Comparison of ENCODE assay signal across 26 mouse cellular contexts in genomic region chr7:20078118-20078517, GRCm38 (mm10). TPM values are rescaled to one million over a fixed set of nuclear protein-coding genes. Genes with fewer than 3 reads are reported as not detected.
"Had no signal": no experiment of that assay in that cellular context is flagged by ENCODE, and none has a peak within 500 bp of the region (broad histone marks: within the 10 kb centered on the region; RNA-seq: fewer than 3 reads in every experiment).

No protein-coding gene starts in this region.

RNA-seq across cellular contexts. Expression of gene Vmn1r91, which starts 21.4 kb away (rescaled TPM):
- polyA plus RNA-seq: heart, embryonic 11.5 days; heart, embryonic 12.5 days; heart, embryonic 13.5 days; heart, embryonic 14.5 days; heart, embryonic 15.5 days; heart, embryonic 16.5 days; heart, postnatal 0 days; hindbrain, embryonic 10.5 days; hindbrain, embryonic 11.5 days; hindbrain, embryonic 12.5 days; hindbrain, embryonic 13.5 days; hindbrain, embryonic 14.5 days; hindbrain, embryonic 15.5 days; hindbrain, embryonic 16.5 days; hindbrain, postnatal 0 days; inflammation-experienced regulatory T-cells, adult 6 months; intestine, embryonic 14.5 days; intestine, embryonic 15.5 days; intestine, embryonic 16.5 days; intestine, postnatal 0 days; kidney, adult 2 months; kidney, embryonic 14.5 days; kidney, embryonic 15.5 days; kidney, embryonic 16.5 days; kidney, postnatal 0 days had no signal

RNA-seq across cellular contexts. Expression of gene Gm16442, which starts 44.3 kb away (rescaled TPM):
- polyA plus RNA-seq: heart, embryonic 11.5 days; heart, embryonic 12.5 days; heart, embryonic 13.5 days; heart, embryonic 14.5 days; heart, embryonic 15.5 days; heart, embryonic 16.5 days; heart, postnatal 0 days; hindbrain, embryonic 10.5 days; hindbrain, embryonic 11.5 days; hindbrain, embryonic 12.5 days; hindbrain, embryonic 13.5 days; hindbrain, embryonic 14.5 days; hindbrain, embryonic 15.5 days; hindbrain, embryonic 16.5 days; hindbrain, postnatal 0 days; inflammation-experienced regulatory T-cells, adult 6 months; intestine, embryonic 14.5 days; intestine, embryonic 15.5 days; intestine, embryonic 16.5 days; intestine, postnatal 0 days; kidney, adult 2 months; kidney, embryonic 14.5 days; kidney, embryonic 15.5 days; kidney, embryonic 16.5 days; kidney, postnatal 0 days; large intestine, adult 2 months had no signal
